Mouse (Mus musculus) bone marrow macrophage, adult 2 months (primary cell): ENCODE measurements around the gene Sos2. TPM values are rescaled to one million over a fixed set of nuclear protein-coding genes. Genes with fewer than 3 reads are reported as not detected.
"Not testable (repeated sequence)": the region's sequence is repeated elsewhere in the genome, so short reads cannot be mapped to it uniquely, and the experiment has no call there.

Source experiments
- H3K27ac ChIP-seq: 2 replicates; pipeline ENCODE4 v1.5.1; 2012; ENCODE audit warnings: low read depth, low read length; ENCODE audit not compliant: insufficient read depth
- H3K4me1 ChIP-seq: 2 replicates; pipeline ENCODE4 v1.6.1; 2012; ENCODE audit warnings: low read length; ENCODE audit not compliant: control insufficient read depth, insufficient read depth
- H3K4me3 ChIP-seq: 2 replicates; pipeline ENCODE4 v1.5.1; 2012; ENCODE audit warnings: mild to moderate bottlenecking, low read length, moderate library complexity; ENCODE audit not compliant: insufficient read depth
- CTCF ChIP-seq: IDR thresholded peaks from 2 replicates; pipeline ENCODE4 v1.5.1; 2012; ENCODE audit warnings: low read depth, mild to moderate bottlenecking, low read length, moderate library complexity
- POLR2A ChIP-seq: IDR thresholded peaks from 2 replicates; pipeline ENCODE4 v1.6.1; 2012; ENCODE audit warnings: mild to moderate bottlenecking, low read depth, low read length, borderline replicate concordance
- polyA plus RNA-seq: library from polyadenylated mRNA; stranded (reverse); fragments of >200 nt; gene quantifications from 2 replicates; pipeline ENCODE4 v1.2.4, GENCODE M21; 2012; ENCODE audit not compliant: missing spikeins, insufficient read depth, insufficient read length

The Sos2 gene
- polyA plus RNA-seq, 1 experiment, result 35.8 TPM

DNA sequence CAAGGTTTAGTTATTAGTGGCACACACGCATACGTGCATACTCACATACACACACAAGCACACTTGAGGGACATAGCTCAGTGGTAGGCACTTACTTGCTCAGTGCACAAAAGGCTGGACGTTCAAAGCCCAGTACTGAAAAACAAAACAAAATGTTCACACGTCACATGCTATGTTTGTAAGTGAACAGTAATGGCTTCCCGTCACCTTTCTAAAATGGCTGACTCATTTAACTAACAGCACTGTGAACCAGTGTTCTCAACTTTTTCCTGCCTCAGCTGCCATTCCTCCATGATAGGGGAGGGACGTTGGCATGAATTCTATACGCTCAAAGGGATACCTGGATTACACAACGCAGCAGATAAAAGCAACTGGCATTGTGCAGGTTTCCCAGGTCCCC lies 108.4 kb downstream of the Sos2 start:
- Histone ChIP-seq H3K4me3 (no peak overlapping the region), H3K27ac (no peak overlapping the region), H3K4me1 (peaks cover 7% of the 10 kb centered on the region)
- TF ChIP-seq CTCF, result no peak
- TF ChIP-seq POLR2A, result no peak

DNA sequence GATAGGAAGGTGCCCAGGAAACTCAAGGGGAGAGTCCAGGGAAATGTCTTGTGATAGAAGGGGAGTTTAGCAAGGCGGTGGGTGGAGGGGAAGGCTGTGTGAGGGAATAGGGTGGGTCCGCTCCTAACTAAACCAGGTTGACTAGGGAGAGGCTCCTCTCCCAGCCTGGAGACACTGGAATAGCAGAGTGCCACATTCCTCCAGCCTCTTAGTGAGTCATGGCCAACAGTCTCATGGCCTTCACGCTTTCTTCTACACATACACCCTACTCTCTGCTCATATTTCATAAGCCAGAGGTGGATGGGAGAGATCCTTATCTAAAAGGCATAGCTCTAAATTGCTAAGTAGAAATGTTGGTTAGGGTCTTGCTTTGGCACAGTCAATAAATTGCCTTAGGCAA lies 111.7 kb downstream of the Sos2 start:
- H3K4me1 ChIP-seq, result peaks cover 13% of the 10 kb centered on the region
- H3K27ac ChIP-seq, result no peak overlapping the region
- H3K4me3 ChIP-seq, result no peak overlapping the region
- no peak for TF ChIP-seq CTCF
- TF ChIP-seq POLR2A, result no peak

DNA sequence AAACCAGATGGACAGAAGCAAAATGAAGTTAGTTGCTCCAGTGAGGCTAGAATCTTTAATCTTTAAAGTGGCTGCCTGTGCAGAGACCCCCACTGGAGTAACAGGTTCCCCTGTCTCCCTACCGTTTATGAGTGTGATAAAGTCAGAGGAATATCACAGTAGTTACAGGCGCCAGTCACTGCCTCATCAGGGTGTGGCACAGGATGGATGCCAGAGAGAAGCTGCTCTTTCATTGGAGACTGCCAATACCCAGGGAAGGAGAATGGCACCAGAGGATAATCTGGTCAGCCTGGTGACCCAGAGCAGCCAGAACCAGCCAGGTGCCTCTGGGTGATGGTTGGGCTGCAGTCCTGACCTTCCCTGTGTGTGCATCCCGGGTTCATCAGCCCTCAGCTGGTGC lies 113.4 kb downstream of the Sos2 start:
- TF ChIP-seq POLR2A, result no peak
- TF ChIP-seq CTCF, result no peak
- no peak overlapping the region for H3K27ac ChIP-seq
- no peak overlapping the region for H3K4me3 ChIP-seq
- peaks cover 6% of the 10 kb centered on the region for H3K4me1 ChIP-seq

DNA sequence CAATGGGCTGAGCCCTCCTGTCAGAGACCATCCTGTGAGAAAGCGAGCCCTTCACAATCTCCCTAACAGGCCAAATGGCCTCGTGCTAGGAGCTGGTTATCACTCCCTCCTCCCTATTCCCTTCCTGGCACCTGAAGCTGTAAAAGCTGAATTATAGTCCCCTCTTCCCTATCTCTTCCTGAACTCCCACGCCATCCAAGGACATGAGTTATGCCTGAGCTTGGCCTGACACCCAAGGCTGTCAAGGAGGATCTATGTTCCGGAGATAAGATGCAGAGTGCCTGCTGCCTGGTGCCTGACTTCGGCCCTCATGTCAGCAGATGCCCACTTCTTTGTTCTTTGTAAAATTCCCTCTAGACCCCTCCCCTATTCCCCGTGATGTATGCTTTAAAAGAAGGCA lies 120.6 kb downstream of the Sos2 start:
- not testable (repeated sequence) for H3K4me3 ChIP-seq, H3K4me1 ChIP-seq, H3K27ac ChIP-seq

DNA sequence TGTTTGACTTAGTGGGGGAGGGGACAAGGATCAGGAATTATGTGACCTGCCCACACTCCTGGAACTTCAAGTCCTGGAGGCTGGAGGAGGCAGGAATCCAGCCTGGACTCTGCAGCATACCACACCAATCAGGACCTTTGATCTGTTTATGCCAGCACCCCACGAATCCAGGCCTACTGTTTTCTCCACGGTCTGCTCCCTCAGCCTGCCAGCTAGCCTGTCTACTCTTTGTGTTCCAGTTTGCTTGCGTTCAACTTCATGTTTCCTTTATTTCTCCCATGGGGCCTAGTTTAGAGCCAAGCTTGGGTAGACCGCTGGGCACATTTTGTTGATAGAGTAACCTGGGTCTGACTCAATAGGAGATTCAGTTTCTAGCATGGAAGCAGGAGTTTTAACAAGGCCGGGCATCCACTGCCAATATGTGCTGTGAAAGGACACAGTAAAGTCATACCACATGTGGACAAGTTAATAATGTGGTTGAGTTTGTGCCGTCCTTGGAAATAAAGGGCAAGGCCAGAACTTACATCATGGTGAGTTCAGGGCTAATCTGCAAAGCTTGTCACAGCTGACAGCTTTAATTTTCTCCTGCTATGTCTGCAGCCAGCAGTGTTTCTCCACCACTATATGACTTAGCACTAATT lies 125.3 kb downstream of the Sos2 start:
- Histone ChIP-seq H3K4me3 (no peak overlapping the region), H3K4me1 (no peaks in the 10 kb centered on the region), H3K27ac (no peak overlapping the region)
- TF ChIP-seq POLR2A (no peak), CTCF (no peak)

DNA sequence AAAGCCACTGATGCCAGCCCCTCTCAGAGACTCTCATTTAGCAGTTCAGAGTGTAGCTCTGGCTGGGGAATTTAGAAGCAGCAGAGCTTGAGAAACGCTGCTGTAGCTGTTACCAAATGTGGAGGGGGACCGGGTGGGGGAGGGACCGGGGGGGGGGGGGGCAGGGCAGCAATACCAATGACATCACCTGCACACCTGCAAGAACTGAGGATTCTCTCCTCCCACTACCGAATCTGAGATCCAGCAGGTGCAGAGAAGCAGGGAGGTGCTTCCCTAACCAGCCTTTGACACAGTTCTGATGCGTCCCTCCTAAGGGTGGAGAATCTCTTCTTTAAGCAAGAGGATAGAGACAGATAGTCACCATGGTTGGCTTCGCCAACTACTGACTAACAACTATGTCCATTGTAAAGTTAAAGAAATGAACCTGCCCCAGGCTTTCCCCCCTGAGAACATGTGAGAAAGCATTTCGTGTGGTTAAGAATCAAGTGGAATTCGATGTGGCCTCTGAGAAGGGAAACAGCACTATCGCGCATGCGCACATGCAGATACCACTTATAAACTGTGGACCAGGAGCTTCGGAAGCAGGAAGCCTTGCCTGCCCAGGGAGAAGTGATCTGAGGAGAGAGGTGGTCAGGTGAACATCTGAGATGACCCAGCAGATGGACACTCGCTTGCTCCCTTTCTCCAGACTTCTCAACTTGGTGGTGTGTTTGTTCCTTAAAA lies 136.0 kb downstream of the Sos2 start:
- Histone ChIP-seq H3K4me3 (no peak overlapping the region), H3K27ac (no peak overlapping the region), H3K4me1 (peaks cover 16% of the 10 kb centered on the region)
- TF ChIP-seq POLR2A (no peak), CTCF (no peak)

DNA sequence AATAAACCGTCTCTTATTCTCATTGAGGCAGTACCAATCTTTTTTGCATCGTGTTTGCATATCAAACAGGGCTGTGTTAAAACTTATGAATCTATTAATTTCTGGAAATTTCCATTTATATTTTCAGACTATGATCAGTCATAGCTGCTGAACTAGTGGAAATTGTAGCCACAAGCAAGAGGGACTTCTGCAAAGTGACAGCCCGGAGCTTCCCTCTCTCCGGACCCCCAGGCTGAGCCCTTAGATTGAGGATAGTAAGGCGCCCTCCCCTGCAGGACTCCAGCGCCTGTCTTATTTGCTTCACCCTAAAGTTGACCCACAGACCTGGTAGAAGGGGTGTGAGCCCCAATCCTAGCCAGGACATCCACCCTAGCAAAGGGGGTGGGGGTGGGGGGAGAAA lies 136.7 kb downstream of the Sos2 start:
- TF ChIP-seq POLR2A (no peak), CTCF (no peak)
- H3K4me1 ChIP-seq, result peaks cover 18% of the 10 kb centered on the region
- no peak overlapping the region for H3K27ac ChIP-seq
- no peak overlapping the region for H3K4me3 ChIP-seq

DNA sequence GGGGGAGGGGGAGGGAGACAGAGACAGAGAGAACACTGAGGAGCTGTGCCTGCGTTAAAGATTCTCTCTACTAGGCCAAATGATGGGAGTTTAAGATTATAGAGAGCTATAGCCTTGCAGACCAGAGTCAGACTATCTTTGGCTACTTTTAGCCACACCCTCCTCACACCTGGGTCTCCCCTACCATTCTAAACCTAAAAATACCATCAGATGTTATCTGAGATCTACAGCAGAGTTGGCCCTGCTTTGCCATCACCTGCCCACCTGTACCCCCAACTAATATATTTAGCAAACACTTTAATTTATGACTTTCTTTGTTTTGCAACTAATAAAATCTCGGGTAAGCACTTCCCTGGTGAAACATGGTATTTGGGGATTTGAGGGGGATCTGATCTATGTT lies 137.1 kb downstream of the Sos2 start:
- no peak overlapping the region for H3K4me3 ChIP-seq

DNA sequence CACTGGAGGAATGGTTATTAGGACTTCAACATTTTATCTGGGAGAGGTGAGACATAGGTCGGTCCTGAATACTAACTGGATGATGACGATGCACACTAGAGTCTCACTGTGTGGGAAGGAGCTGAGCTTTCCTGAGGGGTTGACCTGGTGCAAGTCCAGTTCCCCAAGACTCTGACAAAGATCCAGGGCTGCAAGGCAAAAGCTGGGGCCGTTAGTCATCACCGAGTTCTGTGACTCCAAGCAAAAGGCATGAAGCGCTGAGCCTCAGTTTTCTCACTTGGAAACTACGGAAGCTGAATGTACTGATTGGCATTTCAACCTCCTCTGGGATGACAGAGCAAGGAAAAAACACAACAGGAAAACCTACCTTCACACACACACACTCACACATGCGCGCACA lies 139.3 kb downstream of the Sos2 start:
- no peak overlapping the region for H3K4me3 ChIP-seq
- no peak for TF ChIP-seq POLR2A
- no peak for TF ChIP-seq CTCF
- H3K27ac ChIP-seq, result no peak overlapping the region
- peaks cover 34% of the 10 kb centered on the region for H3K4me1 ChIP-seq

More for the DNA sequence above, 137.1 kb downstream of the Sos2 start:
- no peak overlapping the region for H3K27ac ChIP-seq
- TF ChIP-seq CTCF, result no peak
- TF ChIP-seq POLR2A, result no peak
- peaks cover 20% of the 10 kb centered on the region for H3K4me1 ChIP-seq

DNA sequence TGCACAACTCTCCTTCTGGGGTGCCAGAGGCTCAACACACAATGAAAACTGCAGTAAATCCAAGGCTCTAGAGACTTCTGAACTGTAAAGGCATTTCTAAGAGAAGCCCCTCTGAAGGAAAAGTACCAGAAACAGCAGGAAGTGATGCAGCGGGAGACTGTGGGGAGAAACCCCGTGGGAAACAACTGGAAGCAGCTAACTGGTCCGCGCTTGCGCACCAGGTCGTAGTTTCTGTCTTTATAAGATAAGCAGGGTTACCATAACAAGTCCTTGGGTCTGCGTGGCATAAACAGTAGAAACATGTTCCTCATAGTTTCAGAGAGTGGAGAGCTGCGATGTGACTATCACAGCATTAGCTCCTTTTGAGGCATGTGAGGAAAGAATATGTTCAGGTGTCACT lies 140.0 kb downstream of the Sos2 start:
- Histone ChIP-seq H3K4me1 (peaks cover 40% of the 10 kb centered on the region), H3K4me3 (no peak overlapping the region), H3K27ac (no peak overlapping the region)
- TF ChIP-seq CTCF (no peak), POLR2A (no peak)
